Mouse (Mus musculus) bone marrow macrophage, adult 2 months (primary cell): Measurements from ENCODE around the gene Olfr1168. TPM values are rescaled to one million over a fixed set of nuclear protein-coding genes. Genes with fewer than 3 reads are reported as not detected.
"Not testable (repeated sequence)": the region's sequence is repeated elsewhere in the genome, so short reads cannot be mapped to it uniquely, and the experiment has no call there.

Experiments
- H3K27ac ChIP-seq: 2 replicates; pipeline ENCODE4 v1.5.1; 2012; ENCODE audit warnings: low read depth, low read length; ENCODE audit not compliant: insufficient read depth
- H3K4me1 ChIP-seq: 2 replicates; pipeline ENCODE4 v1.6.1; 2012; ENCODE audit warnings: low read length; ENCODE audit not compliant: control insufficient read depth, insufficient read depth
- H3K4me3 ChIP-seq: 2 replicates; pipeline ENCODE4 v1.5.1; 2012; ENCODE audit warnings: mild to moderate bottlenecking, low read length, moderate library complexity; ENCODE audit not compliant: insufficient read depth
- CTCF ChIP-seq: IDR thresholded peaks from 2 replicates; pipeline ENCODE4 v1.5.1; 2012; ENCODE audit warnings: low read depth, mild to moderate bottlenecking, low read length, moderate library complexity
- POLR2A ChIP-seq: IDR thresholded peaks from 2 replicates; pipeline ENCODE4 v1.6.1; 2012; ENCODE audit warnings: mild to moderate bottlenecking, low read depth, low read length, borderline replicate concordance
- polyA plus RNA-seq: library from polyadenylated mRNA; stranded (reverse); fragments of >200 nt; gene quantifications from 2 replicates; pipeline ENCODE4 v1.2.4, GENCODE M21; 2012; ENCODE audit not compliant: missing spikeins, insufficient read depth, insufficient read length

The Olfr1168 gene
- not detected in 2 replicates for polyA plus RNA-seq

GRCm38 (mm10) chr2:88181580-88181979 is at the start of gene Olfr1168:
TSS of gene Olfr1168 (plus strand) at chr2:88181880.
- Histone ChIP-seq H3K4me3 (no peak within 1 kb of the TSS), H3K4me1 (no peaks in the 10 kb centered on the region), H3K27ac (no peak within 1 kb of the TSS)
- TF ChIP-seq POLR2A (no peak), CTCF (no peak)

- H3K4me3 ChIP-seq, H3K27ac ChIP-seq, H3K4me1 ChIP-seq: not testable (repeated sequence)
Observed at GRCm38 (mm10) chr2:88155093-88155492, 26.6 kb upstream of the Olfr1168 start, which contains the start of gene Olfr1167. TSS of gene Olfr1167 (minus strand) at chr2:88155193.

- H3K27ac ChIP-seq, result no peak overlapping the region
- TF ChIP-seq POLR2A (no peak), CTCF (no peak)
- no peaks in the 10 kb centered on the region for H3K4me1 ChIP-seq
Observed at GRCm38 (mm10) chr2:88220784-88221183, 39.1 kb downstream of the Olfr1168 start.

GRCm38 (mm10) chr2:88228234-88228633 is 46.6 kb downstream of the Olfr1168 start, which contains the start of gene Olfr1170:
TSS of gene Olfr1170 (minus strand) at chr2:88228334.
- H3K4me1 ChIP-seq, result no peaks in the 10 kb centered on the region
- H3K27ac ChIP-seq, result no peak within 1 kb of the TSS
- H3K4me3 ChIP-seq, result no peak within 1 kb of the TSS
- TF ChIP-seq POLR2A (no peak), CTCF (no peak)

More at GRCm38 (mm10) chr2:88220784-88221183, 39.1 kb downstream of the Olfr1168 start:
- no peak overlapping the region for H3K4me3 ChIP-seq

Other genes starting within 250 kb of the Olfr1168 start
- not detected in 2 replicates for gene Olfr1155, start 236.7 kb upstream of the Olfr1168 start, polyA plus RNA-seq
- gene Olfr1156, start 228.8 kb upstream of the Olfr1168 start, polyA plus RNA-seq, result not detected in 2 replicates
- gene Olfr1157, start 213.6 kb upstream of the Olfr1168 start, polyA plus RNA-seq, result not detected in 2 replicates
- not detected in 2 replicates for gene Olfr74, start 207.2 kb upstream of the Olfr1168 start, polyA plus RNA-seq
- gene Olfr1158, start 191.8 kb upstream of the Olfr1168 start, polyA plus RNA-seq, result not detected in 2 replicates
- gene Olfr1160, start 173.6 kb upstream of the Olfr1168 start, polyA plus RNA-seq, result not detected in 2 replicates
- gene Olfr1161, start 159.1 kb upstream of the Olfr1168 start, polyA plus RNA-seq, result not detected in 2 replicates
- gene Olfr73, start 144.2 kb upstream of the Olfr1168 start, polyA plus RNA-seq, result not detected in 2 replicates
- gene Olfr1162, start 130.8 kb upstream of the Olfr1168 start, polyA plus RNA-seq, result not detected in 2 replicates
- gene Olfr1163, start 110.0 kb upstream of the Olfr1168 start, polyA plus RNA-seq, result not detected in 2 replicates
- gene Olfr1164, start 87.9 kb upstream of the Olfr1168 start, polyA plus RNA-seq, result not detected in 2 replicates
- gene Olfr1166, start 53.6 kb upstream of the Olfr1168 start, polyA plus RNA-seq, result not detected in 2 replicates
- gene Olfr1167, start 26.7 kb upstream of the Olfr1168 start, polyA plus RNA-seq, result not detected in 2 replicates
- gene Olfr1170, start 46.5 kb downstream of the Olfr1168 start, polyA plus RNA-seq, result not detected in 2 replicates
- not detected in 2 replicates for gene Olfr1173, start 98.0 kb downstream of the Olfr1168 start, polyA plus RNA-seq
- gene Olfr1174-ps, start 133.3 kb downstream of the Olfr1168 start, polyA plus RNA-seq, result not detected in 2 replicates
- gene Olfr1175-ps, start 145.3 kb downstream of the Olfr1168 start, polyA plus RNA-seq, result 0.15 TPM in 1 of 2 replicates, not detected in the other
- gene Olfr1176, start 154.8 kb downstream of the Olfr1168 start, polyA plus RNA-seq, result not detected in 2 replicates
- gene Olfr1177-ps, start 164.6 kb downstream of the Olfr1168 start, polyA plus RNA-seq, result not detected in 2 replicates
- not detected in 2 replicates for gene Olfr1178, start 205.2 kb downstream of the Olfr1168 start, polyA plus RNA-seq
- gene Olfr1179, start 224.6 kb downstream of the Olfr1168 start, polyA plus RNA-seq, result not detected in 2 replicates
- gene Olfr1180, start 237.3 kb downstream of the Olfr1168 start, polyA plus RNA-seq, result not detected in 2 replicates
- gene Olfr1181, start 244.3 kb downstream of the Olfr1168 start, polyA plus RNA-seq, result not detected in 2 replicates